Mouse (Mus musculus) lung, adult 2 months (tissue): ENCODE data around the gene N4bp2l2.

Experiments
- CTCF ChIP-seq: fragments of 200-500 bp; IDR thresholded peaks from 2 replicates; pipeline ENCODE4 v1.5.1; 2011; ENCODE audit warnings: mild to moderate bottlenecking, low read length, control low read depth; ENCODE audit not compliant: insufficient read depth
- POLR2A ChIP-seq: fragments of 200-500 bp; IDR thresholded peaks from 2 replicates; pipeline ENCODE4 v1.6.1; 2011; ENCODE audit warnings: low read depth, mild to moderate bottlenecking, control low read depth, low read length, borderline replicate concordance; ENCODE audit errors: extremely low read depth

DNA sequence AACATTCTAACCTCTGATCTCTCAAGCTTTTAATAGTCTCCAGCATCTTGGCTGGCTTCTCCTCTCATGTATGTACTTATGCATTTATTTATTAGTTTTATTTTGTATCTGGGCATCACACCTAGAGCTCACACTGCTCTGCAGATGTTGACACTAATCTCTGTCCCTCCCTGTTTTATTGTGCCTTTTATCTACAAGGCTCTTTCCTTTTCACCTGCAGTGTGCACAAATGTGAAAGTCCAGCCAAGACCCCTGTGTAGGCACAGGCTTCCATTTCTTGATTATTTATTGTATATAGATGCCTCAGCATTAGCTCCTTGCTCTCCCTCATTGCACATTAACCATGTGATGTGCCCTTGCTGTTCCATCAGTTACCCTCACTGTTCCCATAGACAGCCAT lies 104.6 kb downstream of the N4bp2l2 start:
- no peak for TF ChIP-seq CTCF
- TF ChIP-seq POLR2A: no peak
